Mouse (Mus musculus): ENCODE measurements around the gene Icam4.

- TF ChIP-seq POLR2A (IDR thresholded peaks at IDR 0.05; ENCODE audit: borderline replicate concordance, extremely low read depth, low read depth, low read length) (no peak), CTCF (IDR thresholded peaks at IDR 0.05; ENCODE audit: insufficient read depth, low read length) (no peak)
Observed at GRCm38 (mm10) chr9:20987953-20988352, 41.2 kb upstream of the Icam4 start.
